ENCODE assay signal across 31 mouse cellular contexts in the genomic region with DNA sequence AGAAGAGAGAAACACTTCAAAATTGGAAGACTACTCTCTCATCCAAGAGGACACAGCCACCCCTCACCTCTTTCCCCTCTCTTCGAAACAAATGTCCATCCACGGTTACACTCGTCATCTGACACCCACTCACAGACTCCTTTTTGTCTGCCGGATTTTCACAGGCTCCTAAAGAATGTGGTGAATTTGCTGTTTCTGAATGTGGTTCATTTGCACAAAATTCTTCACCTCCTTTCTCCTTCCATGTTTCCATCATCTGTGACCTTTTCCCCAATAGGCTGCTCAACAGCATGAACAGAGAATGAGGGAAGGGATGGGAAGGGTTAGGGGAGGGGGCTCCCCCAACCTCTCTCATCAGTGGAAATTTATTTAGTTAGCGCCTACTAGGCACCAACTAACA.
DNase-seq lines count a peak whose midpoint lies in the region; ATAC-seq and TF ChIP-seq lines count a peak whose summit lies in the region.
"Had no signal": no experiment of that assay in that cellular context is flagged by ENCODE, and none has a peak within 500 bp of the region (broad histone marks: within the 10 kb centered on the region; RNA-seq: fewer than 3 reads in every experiment).

No protein-coding gene starts in this region.

- H3K27me3 ChIP-seq in thymus, adult 2 months (ENCODE audit: control insufficient read depth, insufficient read depth, low read length), result no peaks in the 10 kb centered on the region
- H3K27me3 ChIP-seq: embryonic facial prominence, embryonic 12.5 days; hindbrain, embryonic 12.5 days; intestine, embryonic 15.5 days; midbrain, embryonic 15.5 days; neural tube, embryonic 15.5 days had no signal

- 48% methylated on average over 5 of the region's 5 CpGs for WGBS in lung, adult 2 months
- WGBS in thymus, adult 2 months, result 91% methylated on average over 5 of the region's 5 CpGs

- H3K36me3 ChIP-seq in thymus, adult 2 months (ENCODE audit: control insufficient read depth, insufficient read depth, low read length), result no peaks in the 10 kb centered on the region
- H3K36me3 ChIP-seq: embryonic facial prominence, embryonic 12.5 days; hindbrain, embryonic 12.5 days; intestine, embryonic 15.5 days; midbrain, embryonic 15.5 days; neural tube, embryonic 15.5 days had no signal

- no peak overlapping the region for H3K27ac ChIP-seq in thymus, adult 2 months (ENCODE audit: control insufficient read depth, insufficient read depth, low read length)
- H3K27ac ChIP-seq: embryonic facial prominence, embryonic 12.5 days; hindbrain, embryonic 12.5 days; hindbrain, postnatal 0 days; intestine, embryonic 15.5 days; liver, embryonic 14.5 days; midbrain, embryonic 15.5 days; neural tube, embryonic 15.5 days; stomach, postnatal 0 days had no signal

- TF ChIP-seq CTCF in lung, adult 2 months (IDR thresholded peaks at IDR 0.05; ENCODE audit: insufficient read depth, low read length), result no peak
- TF ChIP-seq CTCF in thymus, adult 2 months (IDR thresholded peaks at IDR 0.05; ENCODE audit: borderline replicate concordance, control insufficient read depth, extremely low read depth, insufficient read depth, low read length, poor library complexity), result no peak

- ATAC-seq in frontal cortex, adult (ENCODE audit: low TSS enrichment), result peak; percentile 65; the same call in 1 of the 2 replicates
- ATAC-seq: activated CD4-positive, CD25-positive, alpha-beta regulatory T cell, adult 4 months; forebrain, postnatal 0 days; hindbrain, postnatal 0 days; intestine, embryonic 15.5 days; midbrain, embryonic 15.5 days had no signal

- no peaks in the 10 kb centered on the region for H3K4me1 ChIP-seq in lung, adult 2 months (ENCODE audit: control insufficient read depth, insufficient read depth, low read length)
- H3K4me1 ChIP-seq in thymus, adult 2 months (replicated peaks; ENCODE audit: control insufficient read depth, insufficient read depth, low read length), result no peaks in the 10 kb centered on the region
- H3K4me1 ChIP-seq: embryonic facial prominence, embryonic 12.5 days; hindbrain, embryonic 12.5 days; intestine, embryonic 15.5 days; megakaryocyte, embryonic 14.5 days; midbrain, embryonic 15.5 days; neural tube, embryonic 15.5 days had no signal

- no peak overlapping the region for H3K4me3 ChIP-seq in lung, adult 2 months (replicated peaks; ENCODE audit: extremely low read depth, low read depth, low read length)
- H3K4me3 ChIP-seq in thymus, adult 2 months (ENCODE audit: control insufficient read depth, insufficient read depth, low read length), result no peak overlapping the region
- H3K4me3 ChIP-seq: embryonic facial prominence, embryonic 12.5 days; hindbrain, embryonic 12.5 days; intestine, embryonic 15.5 days; megakaryocyte, embryonic 14.5 days; midbrain, embryonic 15.5 days; neural tube, embryonic 15.5 days had no signal

- TF ChIP-seq POLR2A in lung, adult 2 months (IDR thresholded peaks at IDR 0.05; ENCODE audit: borderline replicate concordance, extremely low read depth, low read depth, low read length), result no peak
- no peak for TF ChIP-seq POLR2A in thymus, adult 2 months (IDR thresholded peaks at IDR 0.05; ENCODE audit: control insufficient read depth, extremely low read depth, insufficient read depth, low read length, poor library complexity)

- DNase-seq in frontal cortex, postnatal 10 days (ENCODE audit: low spot score in 2 of 2), result no peak
- DNase-seq in lung, postnatal 10 days, result peak; percentile 25
- no peak for DNase-seq in lung, adult 2 months
- peak; percentile 25 for DNase-seq in ZHBTc4 (ENCODE audit: low read depth, low spot score)
- no peak for DNase-seq in thymus, adult 2 months
- no peak for DNase-seq in spleen, adult 18-20 months
- DNase-seq: adrenal gland, adult 2 months; adrenal gland, postnatal 36 days; cerebellum, adult 2 months; cerebellum, postnatal 14 days; forebrain, postnatal 0 days; gastrocnemius, postnatal 14 days; heart, postnatal 36 days; kidney, adult 2 months; kidney, postnatal 10 days; layer of hippocampus, postnatal 36 days; liver; retina, postnatal 1 day; thymus, adult 18-20 months; thymus, postnatal 36 days had no signal

Comparison
In these comparisons a context has a peak if more than half of its experiments do, and no peak if none do; other contexts are left out.
1. DNase-seq: peak in lung, postnatal 10 days (single experiment) and ZHBTc4 (single experiment); none in frontal cortex, postnatal 10 days (0 of 2), lung, adult 2 months (single experiment), thymus, adult 2 months (single experiment) and spleen, adult 18-20 months (0 of 2).